Mouse (Mus musculus): ENCODE results near the gene Slc38a4.

Gene Slc38a4

GRCm38 (mm10) chr15:97011599-97012372, 44.0 kb downstream of the Slc38a4 start:
- no peak for DNase-seq

GRCm38 (mm10) chr15:97009271-97009670, 46.5 kb downstream of the Slc38a4 start:
- DNase-seq, result no peak

DNA sequence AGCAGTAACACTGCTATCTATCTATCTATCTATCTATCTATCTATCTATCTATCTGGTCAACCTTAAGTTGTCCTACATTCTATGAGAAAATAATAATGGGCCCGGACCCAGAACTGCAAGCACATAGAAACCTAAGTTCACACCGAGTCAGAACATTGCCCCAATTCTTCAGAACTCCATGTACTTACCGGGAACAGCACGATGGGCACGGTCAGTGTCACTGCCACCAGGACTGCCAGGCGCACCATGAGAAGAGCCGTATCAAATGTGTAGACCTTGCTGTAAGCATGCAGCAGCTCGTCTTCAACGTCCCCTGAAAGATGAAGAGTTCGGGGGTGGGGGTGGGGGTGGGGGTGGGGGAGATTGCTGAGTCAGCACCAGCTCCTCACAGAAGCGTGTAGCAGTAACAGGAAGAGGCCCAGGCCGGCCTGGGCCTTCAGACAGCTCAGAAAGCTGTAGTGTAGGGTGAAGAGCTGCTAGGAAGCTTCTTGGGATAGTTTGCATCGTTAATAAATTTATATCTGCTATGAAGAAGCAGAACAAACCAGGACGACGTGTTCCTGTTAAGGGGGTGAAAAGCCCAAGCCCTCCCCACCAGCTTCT, 50.0 kb downstream of the Slc38a4 start:
- no peak for DNase-seq

- DNase-seq, result no peak
These were observed 51.3 kb downstream of the Slc38a4 start for GRCm38 (mm10) chr15:97004525-97004867.

DNA sequence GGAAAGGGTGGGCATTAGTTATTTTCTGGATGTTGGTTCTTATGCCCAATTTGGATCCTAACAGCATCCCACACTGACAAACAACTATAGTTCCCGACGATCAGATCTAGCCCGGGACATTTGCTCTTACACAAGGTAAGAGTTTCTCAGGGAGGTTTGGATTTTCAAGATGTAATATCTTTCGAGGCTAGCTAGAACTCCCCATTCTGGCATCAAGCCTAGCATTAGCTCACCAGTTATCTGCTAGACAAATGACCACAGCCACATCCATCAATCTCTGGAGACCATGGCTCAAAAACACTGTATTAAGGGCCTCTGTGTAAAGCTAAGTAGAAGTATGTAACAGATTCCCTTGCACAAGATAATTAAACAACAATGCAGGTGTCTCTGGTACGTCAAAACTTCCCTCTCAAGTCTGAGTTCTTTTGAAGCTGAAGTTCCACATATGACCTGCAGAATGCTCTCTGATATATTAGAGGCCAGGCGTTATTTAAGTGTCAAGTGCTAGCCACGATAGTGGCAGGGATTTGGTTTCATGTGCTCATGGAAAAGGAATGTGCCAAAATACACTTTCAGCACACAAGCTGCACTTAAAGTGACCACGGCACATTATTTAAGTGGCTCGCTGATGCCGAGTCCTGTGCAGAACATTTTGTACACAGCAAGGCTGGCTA, 51.8 kb downstream of the Slc38a4 start:
- DNase-seq, result no peak

GRCm38 (mm10) chr15:97003186-97003585, 52.6 kb downstream of the Slc38a4 start:
- DNase-seq, result no peak

GRCm38 (mm10) chr15:97002752-97003151, 53.0 kb downstream of the Slc38a4 start:
- no peak for DNase-seq

GRCm38 (mm10) chr15:97001886-97002285, 53.9 kb downstream of the Slc38a4 start:
- DNase-seq, result peak; percentile 14

DNA sequence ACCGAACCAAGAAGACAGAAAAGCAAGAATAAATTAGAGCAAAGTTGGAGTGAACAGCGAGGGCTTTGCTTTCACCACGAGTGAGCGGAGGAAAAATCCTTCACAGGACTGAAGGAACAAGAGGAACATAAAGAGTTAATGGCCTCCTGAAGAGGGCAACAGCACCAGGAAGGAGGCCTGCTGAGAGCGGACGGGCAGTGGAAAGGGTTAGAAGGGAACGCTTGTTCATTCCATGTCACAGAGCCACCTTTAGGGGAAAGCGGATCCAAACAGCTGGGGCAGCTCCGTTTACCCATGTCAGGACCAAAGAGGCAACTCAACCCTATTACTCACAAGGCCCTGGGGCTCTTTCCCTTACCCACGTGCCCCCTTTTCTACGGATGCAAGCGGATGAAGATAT, 54.3 kb downstream of the Slc38a4 start:
- no peak for DNase-seq

DNA sequence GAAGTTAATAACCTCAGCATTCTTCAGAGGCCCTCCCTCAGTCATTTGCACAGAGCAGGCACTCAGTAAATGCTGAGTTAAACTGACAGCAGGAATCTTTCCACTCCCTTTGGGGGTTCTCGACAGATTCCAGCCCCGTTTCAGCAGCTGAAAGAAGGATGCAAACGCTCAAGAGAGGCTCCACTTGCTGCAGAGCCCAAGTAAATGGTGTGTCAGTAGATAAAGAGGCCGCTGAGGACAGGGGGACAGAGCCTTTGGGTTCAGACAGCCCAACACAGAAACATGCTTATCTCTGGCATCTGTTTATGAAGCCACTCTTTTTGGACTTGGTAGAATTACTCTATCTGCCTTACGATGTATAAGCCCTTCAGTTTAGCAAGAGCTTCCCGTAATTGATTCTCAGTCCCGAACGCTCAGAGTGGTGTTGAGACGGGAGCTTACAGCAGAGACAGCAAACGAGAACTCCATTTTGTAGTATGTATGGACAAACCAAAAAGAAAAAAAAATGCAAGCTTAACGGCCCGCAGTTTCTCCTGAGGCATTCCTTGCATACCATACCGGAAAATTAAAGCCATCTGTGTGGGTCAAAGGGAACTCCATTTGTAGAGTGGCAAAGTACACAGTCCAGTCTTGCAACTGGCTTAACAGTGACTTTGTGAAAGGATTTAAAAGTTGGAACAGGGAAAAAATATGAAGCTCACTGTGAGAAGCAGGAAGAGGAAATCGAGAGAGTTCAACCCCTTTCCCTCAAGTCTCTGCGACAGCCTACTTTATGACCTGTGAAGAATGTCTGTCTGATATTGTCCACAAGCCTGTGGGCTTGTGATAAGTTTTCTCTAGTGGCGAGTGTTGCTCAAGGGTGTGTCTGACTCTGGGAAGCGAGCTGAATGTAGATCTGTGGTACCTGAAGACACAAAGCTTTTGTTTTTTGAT, 55.2 kb downstream of the Slc38a4 start:
- DNase-seq, result no peak

- peak; percentile 13 for DNase-seq
These were observed 56.4 kb downstream of the Slc38a4 start for GRCm38 (mm10) chr15:96999401-96999800.

DNA sequence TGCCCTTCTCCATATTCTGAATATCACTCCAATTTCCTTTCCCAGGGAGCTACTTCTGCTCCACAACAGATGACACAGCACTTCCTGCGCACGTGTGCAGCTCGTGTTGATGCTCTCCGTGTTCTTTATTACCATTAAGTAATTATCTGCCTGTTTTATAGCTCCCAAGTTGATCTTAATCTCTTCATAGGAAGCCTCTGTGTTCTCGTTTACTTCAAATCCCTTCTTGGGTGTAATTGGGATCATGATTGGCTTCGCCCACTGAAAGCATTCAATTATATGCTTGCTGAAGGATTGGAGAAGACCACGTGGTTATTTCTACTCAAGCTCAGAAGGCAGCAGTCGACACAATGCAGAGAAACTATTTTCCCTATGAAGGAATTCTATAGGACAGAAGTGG, 70.1 kb downstream of the Slc38a4 start:
- no peak for DNase-seq

DNA sequence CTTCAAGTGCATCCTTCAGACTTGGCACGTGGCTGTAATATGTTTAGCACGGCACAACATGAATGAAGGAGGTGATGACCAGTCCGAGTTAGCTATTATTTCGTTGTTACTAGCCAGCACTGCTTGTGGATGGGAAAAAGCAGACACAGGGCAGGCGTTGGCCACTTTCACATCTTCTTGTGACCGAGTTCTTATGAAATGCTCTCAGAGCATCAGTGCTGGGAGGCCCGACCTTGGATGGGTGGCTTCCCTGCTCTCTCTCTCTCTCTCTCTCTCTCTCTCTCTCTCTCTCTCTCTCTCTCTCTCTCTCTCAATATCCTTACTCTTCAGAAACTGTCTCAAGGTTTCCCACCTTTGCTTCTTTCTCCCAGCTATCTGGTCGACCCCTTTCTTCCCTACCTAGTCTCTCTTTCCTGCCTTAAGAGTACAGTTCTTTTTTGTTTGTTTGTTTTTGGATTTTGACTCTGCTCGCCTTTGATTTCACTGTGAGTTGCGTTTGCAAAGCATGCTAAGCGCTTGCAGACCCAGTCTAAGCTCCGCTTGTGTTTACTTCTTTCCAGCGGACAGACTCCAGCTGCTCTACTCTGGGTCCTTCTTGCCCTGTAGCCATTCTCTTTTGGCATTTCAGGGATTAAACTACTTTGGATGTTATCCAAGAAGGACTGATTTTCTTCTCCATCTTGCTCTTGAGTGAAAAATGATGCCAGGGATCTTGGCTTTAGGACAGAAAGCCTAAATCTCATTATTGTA, 72.0 kb downstream of the Slc38a4 start:
- DNase-seq, result no peak

GRCm38 (mm10) chr15:96975125-96975524, 80.6 kb downstream of the Slc38a4 start:
- no peak for DNase-seq

DNA sequence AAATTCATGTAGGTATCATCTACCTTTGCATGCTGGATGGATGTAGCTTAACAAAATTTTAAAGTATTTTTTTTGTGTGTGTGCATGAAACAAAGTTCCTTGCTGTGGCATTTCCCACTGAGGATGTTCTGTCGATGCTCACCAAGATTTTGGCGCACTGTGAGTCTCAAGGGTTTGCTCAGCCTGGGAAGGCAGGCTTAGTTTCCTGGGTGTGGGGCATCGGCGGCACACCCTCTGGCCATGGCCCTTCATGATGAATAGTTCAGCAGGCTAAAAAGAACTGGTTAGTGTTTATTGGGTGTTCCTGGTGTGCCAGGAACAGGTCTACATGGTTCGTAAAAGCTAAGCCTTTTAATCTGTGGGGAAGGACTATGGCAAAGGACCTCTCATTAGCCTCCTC, 81.6 kb downstream of the Slc38a4 start:
- DNase-seq, result no peak

GRCm38 (mm10) chr15:96973370-96973769, 82.4 kb downstream of the Slc38a4 start:
- no peak for DNase-seq

DNA sequence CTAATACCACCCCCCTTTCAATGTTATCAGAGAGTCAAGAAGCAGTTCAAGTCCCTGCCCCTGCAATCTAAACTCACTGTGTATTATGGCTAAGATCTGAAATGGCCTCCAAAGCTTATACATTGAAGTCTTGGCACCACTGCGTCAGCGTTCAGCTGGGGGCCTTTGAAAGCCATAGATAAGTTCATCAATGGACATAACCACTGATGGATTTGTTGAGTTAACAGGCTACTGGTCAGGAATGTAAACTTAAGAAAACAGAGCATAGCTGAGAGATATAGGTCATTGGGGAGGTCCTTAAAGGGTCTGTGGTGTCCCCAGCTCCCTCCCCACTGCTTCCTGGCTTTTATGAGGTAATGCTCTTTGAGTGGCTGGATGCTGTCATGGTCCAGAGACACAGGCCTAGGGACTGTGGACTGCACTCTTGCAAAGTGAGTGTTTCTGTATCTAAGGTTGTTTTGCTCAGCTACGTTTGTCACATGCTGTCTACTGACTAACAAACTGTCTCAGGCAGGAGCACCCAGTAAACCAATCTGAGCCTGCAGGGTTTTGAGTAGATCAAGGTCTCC, 83.0 kb downstream of the Slc38a4 start:
- no peak for DNase-seq

- no peak for DNase-seq
These were observed 83.8 kb downstream of the Slc38a4 start for GRCm38 (mm10) chr15:96971906-96972305.

DNA sequence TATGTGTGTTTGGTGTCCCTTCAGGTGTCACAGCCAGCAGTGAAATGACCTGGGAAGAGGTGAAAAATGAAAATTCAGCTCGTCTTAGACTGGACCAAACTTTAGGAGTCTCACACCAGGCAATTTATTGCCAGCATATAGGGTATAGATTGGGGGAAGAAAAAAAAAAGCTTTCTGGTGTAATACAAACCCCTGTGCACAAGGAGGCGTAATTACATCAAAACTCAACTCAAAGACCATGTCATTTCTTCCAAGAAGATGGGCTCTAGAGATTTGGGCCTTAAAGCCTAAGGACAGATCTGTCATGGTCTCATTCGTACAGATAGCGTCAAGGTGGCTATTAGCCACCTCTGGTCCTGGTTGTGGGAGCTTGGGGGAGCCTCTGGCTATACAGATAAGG, 86.0 kb downstream of the Slc38a4 start:
- DNase-seq, result no peak

- peak; percentile 18 for DNase-seq
These were observed 87.0 kb downstream of the Slc38a4 start for GRCm38 (mm10) chr15:96968741-96969140.

DNA sequence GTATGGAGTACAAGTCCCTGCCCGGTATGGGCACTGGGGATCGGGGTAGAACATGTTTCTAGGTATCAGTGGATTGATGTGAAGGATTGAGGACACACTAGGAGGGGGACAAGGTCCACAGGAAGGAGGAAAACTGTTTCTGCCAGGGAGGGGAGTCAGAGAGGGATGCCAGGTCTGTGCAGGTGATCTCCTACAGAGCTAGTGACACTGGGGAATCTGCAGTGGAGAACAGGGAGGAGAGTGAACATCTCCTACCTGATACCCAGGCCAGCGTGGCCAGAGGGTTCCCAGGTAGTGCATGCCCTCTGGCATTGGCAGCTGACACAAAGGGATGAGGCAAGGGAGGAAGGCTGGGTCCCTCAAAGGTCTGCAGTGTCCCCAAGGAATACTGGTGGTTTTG, 89.4 kb downstream of the Slc38a4 start:
- no peak for DNase-seq

DNA sequence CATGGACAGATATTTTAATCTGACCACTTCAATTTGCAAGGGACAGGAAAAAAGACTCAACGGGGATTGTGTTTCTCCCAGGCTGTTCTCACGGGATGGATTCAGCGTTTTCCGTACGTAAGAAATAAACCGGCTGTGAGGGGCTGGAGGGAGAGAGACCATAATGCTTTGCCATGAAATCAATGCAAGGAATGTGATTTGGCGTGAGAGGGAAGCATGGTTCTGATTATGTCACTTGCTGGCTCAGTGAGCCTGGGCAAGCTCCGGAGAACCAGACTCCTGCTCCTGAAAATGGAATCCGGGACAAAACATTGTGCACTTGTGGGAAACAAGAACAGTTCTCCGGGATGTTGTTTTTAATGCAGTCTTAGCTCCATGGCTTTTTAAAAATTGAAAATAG, 92.0 kb downstream of the Slc38a4 start:
- no peak for DNase-seq
